Mouse (Mus musculus) activated CD4-positive, CD25-positive, alpha-beta regulatory T cell, adult 4 months (primary cell): ENCODE measurements around the gene Cnppd1. TPM values are rescaled to one million over a fixed set of nuclear protein-coding genes. Genes with fewer than 3 reads are reported as not detected.
A peak's percentile ranks its signal among the peaks of the same experiment; 100 is the strongest.

Experiments used
- ATAC-seq: one replicate; pipeline ENCODE4 v1.8.0; 2017
- polyA plus RNA-seq, 2 experiments: library from polyadenylated mRNA; unstranded; fragments of 100-300 nt; shearing (Covaris generic); gene quantifications; one replicate each; pipeline ENCODE4 v1.2.1; 2017

The Cnppd1 gene
- polyA plus RNA-seq, 2 experiments from 2014 or later, result 114 to 125 TPM

GRCm38 (mm10) chr1:75147411-75148135, 5.1 kb upstream of the Cnppd1 start:
- no peak for ATAC-seq

- ATAC-seq, result no peak
These were observed 3.1 kb upstream of the Cnppd1 start for GRCm38 (mm10) chr1:75145589-75145988.

- peak; percentile 57 for ATAC-seq
These were observed 873 bp downstream of the Cnppd1 start for GRCm38 (mm10) chr1:75141486-75142190.

DNA sequence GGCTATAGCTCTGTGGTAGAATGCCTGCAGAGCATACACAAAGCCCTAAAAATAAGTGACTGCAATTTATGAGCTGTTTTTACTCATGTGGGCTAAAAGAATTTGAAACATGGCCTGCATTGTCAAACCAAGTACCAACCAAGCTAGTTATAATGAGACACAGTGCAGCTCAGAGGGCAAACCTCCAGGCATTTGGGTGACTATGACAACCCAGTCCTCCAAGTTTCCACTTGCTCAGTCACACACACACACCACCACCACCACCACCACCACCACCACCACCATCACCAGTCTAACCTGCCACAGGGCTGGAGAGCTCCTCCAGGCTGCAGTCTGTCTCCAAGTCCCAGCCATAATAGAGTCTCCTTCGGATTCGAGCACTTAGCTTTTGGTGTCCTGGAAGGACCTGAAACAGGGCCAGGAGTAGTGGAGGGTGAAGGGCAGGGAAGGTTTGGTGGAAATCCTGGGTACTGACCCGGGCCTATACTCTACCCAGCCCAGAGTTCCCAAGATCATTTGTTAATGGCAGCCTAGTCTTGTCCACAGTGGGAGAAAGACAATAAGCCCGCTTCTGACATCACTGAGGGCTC, 1.8 kb downstream of the Cnppd1 start:
- ATAC-seq, result no peak

- ATAC-seq, result no peak
These were observed 4.1 kb downstream of the Cnppd1 start for GRCm38 (mm10) chr1:75138448-75138847.

DNA sequence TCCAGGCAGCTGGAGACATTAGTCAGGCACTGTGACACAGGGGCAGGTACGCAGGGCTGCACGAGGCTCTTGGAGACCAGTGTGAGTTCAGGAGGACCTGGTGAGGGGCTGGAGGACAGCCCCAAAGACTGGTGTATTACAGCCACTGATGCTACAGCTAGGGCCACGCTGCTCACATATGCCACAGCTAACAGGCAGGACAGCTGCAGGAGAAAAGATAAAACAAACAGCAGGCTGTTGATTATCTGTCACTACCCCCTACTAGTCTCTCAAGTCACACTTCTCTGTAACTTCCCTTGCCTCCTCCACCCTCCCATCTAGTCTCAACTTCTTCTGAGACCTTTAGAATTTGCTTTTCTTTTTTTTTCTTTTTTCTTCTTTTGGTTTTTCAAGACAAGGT, 5.8 kb downstream of the Cnppd1 start:
- ATAC-seq, result no peak

DNA sequence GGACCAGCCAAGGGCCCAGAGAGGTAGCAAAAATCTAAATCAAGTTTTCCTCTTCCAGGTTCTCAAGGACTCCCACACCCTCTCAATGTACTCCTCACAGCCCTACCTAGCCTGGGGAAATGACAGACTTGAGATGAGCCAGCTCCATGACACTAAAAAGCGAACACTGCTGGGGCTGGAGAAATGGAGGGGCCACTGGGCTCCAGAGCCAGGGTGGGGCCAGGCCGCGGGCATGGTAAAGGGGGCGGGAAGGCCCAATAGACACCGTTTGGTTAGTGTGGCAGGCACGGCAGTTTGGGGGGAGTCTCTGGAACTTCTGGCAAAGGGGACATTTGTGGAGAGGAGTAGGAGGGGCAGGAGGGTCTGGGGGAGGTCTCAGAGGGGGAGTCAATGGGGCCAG, 6.2 kb downstream of the Cnppd1 start:
- ATAC-seq, result no peak

DNA sequence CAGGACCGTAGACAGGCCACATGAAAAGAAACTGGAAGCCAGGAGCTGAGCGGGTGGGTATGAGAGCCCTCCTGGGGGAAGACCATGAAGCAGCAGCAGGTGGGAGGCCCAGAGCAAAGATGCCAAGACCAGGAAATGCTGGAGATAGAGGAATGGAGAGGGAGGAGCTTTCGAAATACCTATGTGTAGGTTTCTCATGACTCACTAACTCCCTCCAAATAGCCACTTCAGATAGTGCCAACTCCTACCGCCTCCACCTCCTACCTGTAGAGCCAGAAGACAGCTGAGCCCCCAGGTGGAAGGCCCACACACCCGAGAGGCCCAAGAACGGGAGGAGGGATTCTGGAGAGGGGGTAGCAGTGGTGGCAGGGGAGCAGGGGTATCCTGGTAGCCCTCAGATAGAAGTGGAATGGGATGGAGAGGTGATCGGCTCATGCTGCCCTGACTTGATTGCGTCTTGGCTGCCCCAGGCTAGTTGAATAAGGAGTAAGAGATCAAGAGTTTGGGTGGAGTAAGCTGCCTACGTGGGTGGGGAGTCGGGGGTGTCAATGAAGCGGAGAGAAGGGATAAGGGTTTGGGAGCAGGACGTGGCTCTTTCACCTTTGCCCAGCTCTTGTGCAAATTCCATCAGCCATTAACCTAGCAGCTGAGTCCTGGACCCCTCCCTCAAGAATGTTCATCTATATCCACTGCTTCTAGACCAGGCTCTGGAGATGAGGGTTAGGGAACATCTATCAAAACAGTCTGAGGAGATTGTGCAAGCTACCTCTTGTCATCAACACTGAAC, 8.9 kb downstream of the Cnppd1 start, which contains the start of gene Slc23a3:
Gene Slc23a3 (minus strand): TSS at position 470 of the 787 bp plus-strand sequence.
- ATAC-seq, result no peak

- ATAC-seq, result no peak
These were observed 13.9 kb downstream of the Cnppd1 start for GRCm38 (mm10) chr1:75128641-75129040.

DNA sequence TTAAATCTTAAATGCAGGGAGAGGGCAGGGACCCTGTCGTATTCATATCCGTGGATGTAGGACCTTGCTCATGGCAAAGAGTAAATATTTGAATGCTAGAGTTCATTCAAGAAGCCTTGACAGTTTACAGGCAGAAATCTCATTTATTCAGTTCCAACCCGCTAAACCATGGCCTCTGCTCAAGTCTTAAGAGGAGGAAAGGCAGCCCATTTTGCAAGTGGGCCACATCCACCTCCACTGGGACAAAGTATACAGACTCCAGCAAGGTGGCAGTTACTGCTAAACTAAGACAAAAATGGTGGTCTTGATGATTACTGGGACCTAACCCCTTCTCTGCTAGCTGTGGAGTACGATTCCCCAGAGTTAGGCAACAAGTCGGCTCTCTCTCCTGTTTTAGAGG, 17.1 kb downstream of the Cnppd1 start:
- ATAC-seq, result no peak

DNA sequence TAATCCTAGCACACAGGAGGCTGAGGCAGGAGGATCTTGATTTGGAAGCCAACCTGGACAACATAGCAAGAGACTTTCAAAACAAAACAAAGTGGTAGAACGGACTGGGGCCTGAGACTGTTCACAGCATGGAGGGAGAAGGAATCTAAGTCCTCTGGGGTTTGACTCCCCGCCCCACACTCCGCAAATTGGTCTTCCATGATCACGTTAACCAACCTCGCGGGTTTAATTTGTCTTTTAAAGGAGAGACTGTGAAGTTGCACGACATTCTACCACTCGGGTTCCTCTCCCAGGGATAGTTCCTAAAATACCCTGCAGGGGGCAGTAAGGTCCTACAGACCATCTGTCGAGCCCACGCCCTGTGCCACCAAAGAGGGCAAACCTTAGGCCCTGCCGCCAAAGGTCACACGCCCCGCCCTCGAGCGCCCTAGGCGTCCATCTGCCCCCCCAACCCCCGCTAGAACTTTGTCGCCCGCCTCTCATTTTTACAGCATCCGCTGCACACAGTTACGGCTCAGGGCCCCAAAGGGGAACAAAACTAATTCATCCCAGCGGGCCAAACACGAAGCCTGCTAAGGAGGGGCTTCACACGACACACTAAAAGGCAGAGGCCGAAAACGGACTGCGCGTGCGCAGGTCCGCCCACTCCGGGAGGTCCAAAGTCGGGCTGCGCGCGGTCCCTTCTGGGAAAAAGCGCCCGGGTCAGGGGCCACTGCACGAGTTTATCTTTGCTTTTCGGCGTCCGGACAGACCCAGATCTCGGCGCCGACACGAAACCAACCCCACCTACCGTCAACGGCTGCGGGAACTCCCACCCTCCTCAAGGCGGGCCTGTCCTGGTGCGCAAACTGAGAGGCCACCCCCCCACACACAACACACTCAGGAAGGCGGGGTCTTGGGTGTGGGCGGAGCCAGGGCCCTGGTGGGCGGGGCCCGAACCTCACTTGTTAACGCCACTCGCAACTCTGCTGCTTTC, 17.9 kb downstream of the Cnppd1 start, which contains the start of gene Nhej1:
Gene Nhej1 (minus strand): TSS at position 855 of the 976 bp plus-strand sequence.
- ATAC-seq, result peak; percentile 88

DNA sequence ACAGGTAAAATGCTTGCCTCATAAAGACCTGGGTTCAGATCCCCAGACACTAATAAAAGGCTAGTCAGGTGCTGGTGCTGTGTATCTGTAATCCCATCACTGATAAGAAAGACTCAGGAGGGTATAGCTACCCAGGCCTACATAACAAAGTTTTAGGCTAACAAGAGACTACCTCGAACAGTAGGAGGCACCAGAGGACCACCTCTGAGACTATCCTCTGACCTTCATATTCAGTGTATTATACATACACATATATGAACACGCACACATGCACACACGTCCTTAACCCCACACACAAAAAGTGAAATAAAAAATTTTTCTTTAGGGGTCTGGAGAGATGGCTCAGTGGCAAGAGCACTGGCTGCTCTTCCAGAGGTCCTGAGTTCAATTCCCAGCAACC, 20.3 kb downstream of the Cnppd1 start:
- ATAC-seq, result no peak

Other genes starting within 250 kb of the Cnppd1 start
- gene Cryba2, start 249.6 kb downstream of the Cnppd1 start, polyA plus RNA-seq, result not detected
- under 1 TPM in 1 of 2 experiments, not detected in 1; 0.07 TPM for gene Cfap65, start 207.1 kb downstream of the Cnppd1 start, polyA plus RNA-seq
- gene Ihh, start 191.0 kb downstream of the Cnppd1 start, polyA plus RNA-seq, result not detected
- gene Nhej1, start 17.5 kb downstream of the Cnppd1 start, polyA plus RNA-seq, result 1 to 10 TPM; 5.4 to 6.3 TPM
- under 1 TPM in 1 of 2 experiments, not detected in 1; 0.46 TPM for gene Slc23a3, start 8.8 kb downstream of the Cnppd1 start, polyA plus RNA-seq
- gene Retreg2, start 67 bp upstream of the Cnppd1 start, polyA plus RNA-seq, result 10 to 100 TPM; 15.1 to 27.4 TPM
- gene Zfand2b, start 25.9 kb upstream of the Cnppd1 start, polyA plus RNA-seq, result 10 to 100 TPM; 52.2 to 58.8 TPM
- gene Abcb6, start 37.7 kb upstream of the Cnppd1 start, polyA plus RNA-seq, result 1 to 10 TPM; 1.4 to 2.8 TPM
- 10 to 100 TPM; 14.1 to 17.1 TPM for gene Ankzf1, start 49.4 kb upstream of the Cnppd1 start, polyA plus RNA-seq
- gene Atg9a, start 49.5 kb upstream of the Cnppd1 start, polyA plus RNA-seq, result 1 to 10 TPM; 9.9 TPM
- gene Glb1l, start 68.1 kb upstream of the Cnppd1 start, polyA plus RNA-seq, result 10 to 100 TPM; 12.0 to 12.4 TPM
- gene Stk16, start 68.1 kb upstream of the Cnppd1 start, polyA plus RNA-seq, result 10 to 100 TPM; 45.7 to 65.1 TPM
- 100 to 1,000 TPM; 120 to 135 TPM for gene Tuba4a, start 77.2 kb upstream of the Cnppd1 start, polyA plus RNA-seq
- gene A630095N17Rik, start 89.4 kb upstream of the Cnppd1 start, polyA plus RNA-seq, result not detected
- gene Dnajb2, start 93.7 kb upstream of the Cnppd1 start, polyA plus RNA-seq, result 1 to 10 TPM; 5.9 to 7.1 TPM
- under 1 TPM; 0.37 to 0.47 TPM for gene Ptprn, start 121.8 kb upstream of the Cnppd1 start, polyA plus RNA-seq
- not detected for gene Resp18, start 135.7 kb upstream of the Cnppd1 start, polyA plus RNA-seq
- gene Dnpep, start 175.3 kb upstream of the Cnppd1 start, polyA plus RNA-seq, result 10 to 100 TPM; 57.0 to 64.9 TPM
- not detected for gene Des, start 217.6 kb upstream of the Cnppd1 start, polyA plus RNA-seq
- gene Speg, start 232.6 kb upstream of the Cnppd1 start, polyA plus RNA-seq, result not detected